Mouse (Mus musculus): Measurements from ENCODE around the gene Olfr600. TPM values are rescaled to one million over a fixed set of nuclear protein-coding genes. Genes with fewer than 3 reads are reported as not detected.
"Not testable (repeated sequence)": the region's sequence is repeated elsewhere in the genome, so short reads cannot be mapped to it uniquely, and the experiment has no call there.

The Olfr600 gene
- not detected in 2 replicates for polyA plus RNA-seq (2014; fragmentation: Nextera tagmentation; extraction: Ambion mirVana)

DNA sequence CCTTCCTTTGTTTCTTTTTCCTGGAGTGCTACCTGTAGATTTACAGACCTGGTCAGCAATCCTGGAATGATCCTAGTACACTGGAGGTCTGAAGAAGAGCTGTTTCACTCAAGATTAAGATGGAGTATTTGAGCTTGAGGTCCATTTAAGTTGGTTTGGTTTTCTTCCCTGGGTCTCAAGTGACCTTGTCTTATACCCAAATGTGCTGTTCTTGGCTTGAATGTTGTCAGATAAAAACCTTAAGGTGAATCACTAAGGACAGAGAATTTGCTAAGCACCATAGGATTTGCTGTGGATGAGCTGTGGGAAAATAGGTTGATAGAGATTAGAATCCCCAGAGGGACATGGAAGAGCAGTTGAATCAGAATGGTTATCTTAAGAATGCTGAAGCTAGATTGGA is at the start of gene Olfr600:
TSS of gene Olfr600 (minus strand) at position 101 of the 400 bp plus-strand sequence.
- Histone ChIP-seq H3K4me1 (ENCODE audit: control insufficient read depth, insufficient read depth, low read length) (no peaks in the 10 kb centered on the region), H3K9ac (ENCODE audit: low read length) (no peak within 1 kb of the TSS), H3K27ac (replicated peaks; ENCODE audit: low read depth, low read length) (no peak within 1 kb of the TSS), H3K9me3 (ENCODE audit: control insufficient read depth, low read length) (no peaks in the 10 kb centered on the region), H3K27me3 (ENCODE audit: control insufficient read depth, insufficient read depth, low read length) (no peaks in the 10 kb centered on the region), H3K36me3 (ENCODE audit: control insufficient read depth, insufficient read depth, low read length) (no peaks in the 10 kb centered on the region), H3K4me3 (ENCODE audit: low read depth, low read length) (no peak within 1 kb of the TSS), H3K4me2 (ENCODE audit: low read depth, severe bottlenecking) (no peak within 1 kb of the TSS)
- ATAC-seq (ENCODE audit: insufficient number of reproducible peaks, low FRiP score, low TSS enrichment, low read depth) (no peak), DNase-seq (ENCODE audit: low spot score) (no peak)

- H3K4me1 ChIP-seq (ENCODE audit: control insufficient read depth, insufficient read depth, low read length) = no peaks in the 10 kb centered on the region
- H3K4me2 ChIP-seq (ENCODE audit: low read depth, severe bottlenecking) = no peak overlapping the region
- no peak overlapping the region for H3K4me3 ChIP-seq (ENCODE audit: low read depth, low read length)
- no peaks in the 10 kb centered on the region for H3K36me3 ChIP-seq (ENCODE audit: control insufficient read depth, insufficient read depth, low read length)
- H3K27me3 ChIP-seq (ENCODE audit: control insufficient read depth, insufficient read depth, low read length) = no peaks in the 10 kb centered on the region
- WGBS = 26% methylated on average over 1 of the region's 1 CpGs
- no peak for DNase-seq (ENCODE audit: low spot score)
- H3K9ac ChIP-seq (ENCODE audit: low read length) = no peak overlapping the region
- no peaks in the 10 kb centered on the region for H3K9me3 ChIP-seq (ENCODE audit: control insufficient read depth, low read length)
- H3K27ac ChIP-seq (replicated peaks; ENCODE audit: low read depth, low read length) = no peak overlapping the region
- no peak for ATAC-seq (ENCODE audit: insufficient number of reproducible peaks, low FRiP score, low TSS enrichment, low read depth)
These were observed 49.5 kb upstream of the Olfr600 start for GRCm38 (mm10) chr7:103398981-103399380.

- DNase-seq (ENCODE audit: low spot score) (no peak), ATAC-seq (ENCODE audit: insufficient number of reproducible peaks, low FRiP score, low TSS enrichment, low read depth) (no peak)
- no peaks in the 10 kb centered on the region for H3K4me1 ChIP-seq (ENCODE audit: control insufficient read depth, insufficient read depth, low read length)
- H3K27ac ChIP-seq (replicated peaks; ENCODE audit: low read depth, low read length) = no peak overlapping the region
- H3K36me3 ChIP-seq (ENCODE audit: control insufficient read depth, insufficient read depth, low read length) = no peaks in the 10 kb centered on the region
- H3K4me2 ChIP-seq (ENCODE audit: low read depth, severe bottlenecking) = no peak overlapping the region
- H3K27me3 ChIP-seq (ENCODE audit: control insufficient read depth, insufficient read depth, low read length) = no peaks in the 10 kb centered on the region
- no peaks in the 10 kb centered on the region for H3K9me3 ChIP-seq (ENCODE audit: control insufficient read depth, low read length)
- H3K4me3 ChIP-seq (ENCODE audit: low read depth, low read length) = no peak overlapping the region
- no peak overlapping the region for H3K9ac ChIP-seq (ENCODE audit: low read length)
These were observed 48.3 kb upstream of the Olfr600 start for GRCm38 (mm10) chr7:103397758-103398157.

DNA sequence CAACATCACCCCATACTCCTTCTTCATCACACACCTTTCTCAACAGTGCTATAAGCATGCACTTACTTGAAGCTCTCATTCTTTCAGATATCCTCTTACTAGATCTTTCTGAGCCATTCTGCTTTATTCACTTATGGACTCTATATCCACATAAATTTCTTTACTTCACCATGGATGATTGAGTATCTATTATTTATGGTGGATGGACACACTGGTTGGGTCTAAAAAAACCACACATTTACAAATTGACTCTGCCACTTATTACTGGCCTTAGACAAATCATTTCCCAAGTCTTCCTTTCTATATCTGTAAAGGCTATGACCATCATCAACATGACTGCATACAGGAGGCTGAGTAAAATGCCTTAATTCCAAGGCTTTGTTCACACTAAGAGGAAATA is 36.6 kb upstream of the Olfr600 start, which contains the start of gene Olfr603:
TSS of gene Olfr603 (minus strand) at position 101 of the 400 bp plus-strand sequence.
- no peak within 1 kb of the TSS for H3K27ac ChIP-seq (replicated peaks; ENCODE audit: low read depth, low read length)
- H3K9ac ChIP-seq (ENCODE audit: low read length) = no peak within 1 kb of the TSS
- no peak within 1 kb of the TSS for H3K4me3 ChIP-seq (ENCODE audit: low read depth, low read length)

DNA sequence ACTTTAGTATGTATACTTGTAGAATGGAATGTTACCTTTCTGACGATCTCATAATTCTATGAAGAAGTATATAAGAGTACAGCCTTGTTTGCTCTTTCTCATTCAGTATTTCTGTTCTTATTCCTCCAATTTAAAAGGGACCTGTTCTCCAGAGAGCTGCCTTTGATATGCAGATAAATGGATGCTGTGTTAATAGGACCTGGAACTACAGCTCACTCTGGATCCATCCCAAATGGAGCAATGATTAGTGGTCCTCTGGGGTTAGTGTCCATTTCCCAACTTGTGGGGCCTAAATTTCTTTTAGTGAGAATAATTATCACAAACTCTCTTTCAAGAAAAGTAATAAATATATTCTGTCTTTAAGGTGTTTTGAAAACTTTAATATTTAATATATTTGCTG is 13.1 kb upstream of the Olfr600 start, which contains the start of gene Olfr601:
TSS of gene Olfr601 (minus strand) at position 101 of the 400 bp plus-strand sequence.
- no peaks in the 10 kb centered on the region for H3K36me3 ChIP-seq (ENCODE audit: control insufficient read depth, insufficient read depth, low read length)
- no peak within 1 kb of the TSS for H3K4me3 ChIP-seq (ENCODE audit: low read depth, low read length)
- no peaks in the 10 kb centered on the region for H3K27me3 ChIP-seq (ENCODE audit: control insufficient read depth, insufficient read depth, low read length)
- H3K4me2 ChIP-seq (ENCODE audit: low read depth, severe bottlenecking) = no peak within 1 kb of the TSS
- H3K9ac ChIP-seq (ENCODE audit: low read length) = no peak within 1 kb of the TSS
- DNase-seq (ENCODE audit: low spot score) = no peak
- H3K4me1 ChIP-seq (ENCODE audit: control insufficient read depth, insufficient read depth, low read length) = no peaks in the 10 kb centered on the region
- ATAC-seq (ENCODE audit: insufficient number of reproducible peaks, low FRiP score, low TSS enrichment, low read depth) = no peak
- H3K9me3 ChIP-seq (ENCODE audit: control insufficient read depth, low read length) = no peaks in the 10 kb centered on the region
- 96% methylated on average over 1 of the region's 1 CpGs for WGBS
- H3K27ac ChIP-seq (replicated peaks; ENCODE audit: low read depth, low read length) = no peak within 1 kb of the TSS

More for the DNA sequence above, 36.6 kb upstream of the Olfr600 start, which contains the start of gene Olfr603:
- no peak within 1 kb of the TSS for H3K4me2 ChIP-seq (ENCODE audit: low read depth, severe bottlenecking)
- no peak for ATAC-seq (ENCODE audit: insufficient number of reproducible peaks, low FRiP score, low TSS enrichment, low read depth)
- no peaks in the 10 kb centered on the region for H3K9me3 ChIP-seq (ENCODE audit: control insufficient read depth, low read length)
- no peaks in the 10 kb centered on the region for H3K36me3 ChIP-seq (ENCODE audit: control insufficient read depth, insufficient read depth, low read length)
- no peaks in the 10 kb centered on the region for H3K4me1 ChIP-seq (ENCODE audit: control insufficient read depth, insufficient read depth, low read length)
- no peaks in the 10 kb centered on the region for H3K27me3 ChIP-seq (ENCODE audit: control insufficient read depth, insufficient read depth, low read length)
- DNase-seq (ENCODE audit: low spot score) = no peak

DNA sequence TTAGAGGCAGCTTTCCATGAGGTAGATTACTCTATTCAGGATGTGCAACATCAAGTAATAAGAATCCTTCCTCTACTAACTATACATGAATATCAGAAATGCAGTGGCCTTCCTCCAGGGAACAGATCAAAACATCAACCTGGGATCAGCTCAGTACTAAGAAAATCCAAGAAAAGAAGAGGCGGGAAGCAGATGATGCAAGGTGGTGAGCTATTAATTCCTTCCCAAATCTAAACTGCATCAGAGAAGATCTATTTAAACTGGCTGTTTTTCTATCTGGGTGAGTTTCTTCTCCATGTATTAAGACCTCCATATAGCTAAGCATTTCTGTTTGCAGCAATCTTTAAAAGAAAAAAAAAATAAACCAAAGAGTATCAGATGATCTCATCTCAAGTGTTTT is 13.9 kb downstream of the Olfr600 start, which contains the start of gene Olfr599:
TSS of gene Olfr599 (plus strand) at position 301 of the 400 bp plus-strand sequence.
- DNase-seq (ENCODE audit: low spot score) (no peak), ATAC-seq (ENCODE audit: insufficient number of reproducible peaks, low FRiP score, low TSS enrichment, low read depth) (no peak)
- no peak within 1 kb of the TSS for H3K9ac ChIP-seq (ENCODE audit: low read length)
- WGBS = 92% methylated on average over 1 of the region's 1 CpGs
- no peaks in the 10 kb centered on the region for H3K36me3 ChIP-seq (ENCODE audit: control insufficient read depth, insufficient read depth, low read length)
- no peaks in the 10 kb centered on the region for H3K27me3 ChIP-seq (ENCODE audit: control insufficient read depth, insufficient read depth, low read length)
- no peak within 1 kb of the TSS for H3K4me3 ChIP-seq (ENCODE audit: low read depth, low read length)
- no peaks in the 10 kb centered on the region for H3K4me1 ChIP-seq (ENCODE audit: control insufficient read depth, insufficient read depth, low read length)
- no peak within 1 kb of the TSS for H3K27ac ChIP-seq (replicated peaks; ENCODE audit: low read depth, low read length)
- H3K9me3 ChIP-seq (ENCODE audit: control insufficient read depth, low read length) = no peaks in the 10 kb centered on the region
- no peak within 1 kb of the TSS for H3K4me2 ChIP-seq (ENCODE audit: low read depth, severe bottlenecking)

GRCm38 (mm10) chr7:103323268-103323667 is 26.2 kb downstream of the Olfr600 start, which contains the start of gene Olfr598:
Olfr598 (plus strand) TSS chr7:103323568.
- Histone ChIP-seq H3K36me3 (ENCODE audit: control insufficient read depth, insufficient read depth, low read length) (no peaks in the 10 kb centered on the region), H3K4me2 (ENCODE audit: low read depth, severe bottlenecking) (no peak within 1 kb of the TSS), H3K4me3 (ENCODE audit: low read depth, low read length) (no peak within 1 kb of the TSS), H3K27me3 (ENCODE audit: control insufficient read depth, insufficient read depth, low read length) (no peaks in the 10 kb centered on the region), H3K9ac (ENCODE audit: low read length) (no peak within 1 kb of the TSS), H3K27ac (replicated peaks; ENCODE audit: low read depth, low read length) (no peak within 1 kb of the TSS), H3K9me3 (ENCODE audit: control insufficient read depth, low read length) (no peaks in the 10 kb centered on the region), H3K4me1 (ENCODE audit: control insufficient read depth, insufficient read depth, low read length) (no peaks in the 10 kb centered on the region)
- ATAC-seq (ENCODE audit: insufficient number of reproducible peaks, low FRiP score, low TSS enrichment, low read depth) (no peak), DNase-seq (ENCODE audit: low spot score) (no peak)

GRCm38 (mm10) chr7:103316015-103316414 is 33.5 kb downstream of the Olfr600 start, which contains the start of gene Olfr597:
Olfr597 (plus strand) TSS chr7:103316315.
- not testable (repeated sequence) for H3K9ac ChIP-seq (ENCODE audit: low read length); ATAC-seq (ENCODE audit: insufficient number of reproducible peaks, low FRiP score, low TSS enrichment, low read depth); H3K27ac ChIP-seq (replicated peaks; ENCODE audit: low read depth, low read length); H3K27me3 ChIP-seq (ENCODE audit: control insufficient read depth, insufficient read depth, low read length); H3K4me2 ChIP-seq (ENCODE audit: low read depth, severe bottlenecking); H3K4me3 ChIP-seq (ENCODE audit: low read depth, low read length); H3K36me3 ChIP-seq (ENCODE audit: control insufficient read depth, insufficient read depth, low read length); H3K4me1 ChIP-seq (ENCODE audit: control insufficient read depth, insufficient read depth, low read length); H3K9me3 ChIP-seq (ENCODE audit: control insufficient read depth, low read length); DNase-seq (ENCODE audit: low spot score)
- WGBS = 93% methylated on average over 2 of the region's 2 CpGs

- not testable (repeated sequence) for H3K27me3 ChIP-seq (ENCODE audit: control insufficient read depth, insufficient read depth, low read length); H3K27ac ChIP-seq (replicated peaks; ENCODE audit: low read depth, low read length); H3K9me3 ChIP-seq (ENCODE audit: control insufficient read depth, low read length); H3K4me1 ChIP-seq (ENCODE audit: control insufficient read depth, insufficient read depth, low read length); H3K4me3 ChIP-seq (ENCODE audit: low read depth, low read length); ATAC-seq (ENCODE audit: insufficient number of reproducible peaks, low FRiP score, low TSS enrichment, low read depth); H3K4me2 ChIP-seq (ENCODE audit: low read depth, severe bottlenecking); H3K36me3 ChIP-seq (ENCODE audit: control insufficient read depth, insufficient read depth, low read length); H3K9ac ChIP-seq (ENCODE audit: low read length); DNase-seq (ENCODE audit: low spot score)
- WGBS = 88% methylated on average over 2 of the region's 2 CpGs
These were observed 44.1 kb downstream of the Olfr600 start, which contains the start of gene Olfr596 for GRCm38 (mm10) chr7:103305348-103305747. Olfr596 (plus strand) TSS chr7:103305648.
